Mouse (Mus musculus) cortical plate, adult 2 months (tissue): Measurements from ENCODE around the gene 7420426K07Rik.

Experiments used
- CTCF ChIP-seq: fragments of 200-500 bp; IDR thresholded peaks from 2 replicates; pipeline ENCODE4 v1.5.1; 2011; ENCODE audit warnings: mild to moderate bottlenecking, control low read depth, low read length; ENCODE audit not compliant: insufficient read depth; ENCODE audit errors: extremely low read depth
- POLR2A ChIP-seq: fragments of 200-500 bp; IDR thresholded peaks from 2 replicates; pipeline ENCODE4 v1.6.1; 2011; ENCODE audit warnings: mild to moderate bottlenecking, low read length, control low read depth; ENCODE audit not compliant: insufficient read depth; ENCODE audit errors: extremely low read depth

- TF ChIP-seq CTCF: no peak
- no peak for TF ChIP-seq POLR2A
Measured at GRCm38 (mm10) chr9:98901486-98901885, 1.4 kb upstream of the 7420426K07Rik start.
